Mouse (Mus musculus) stomach, embryonic 14.5 days (tissue): ENCODE data around the gene Mycbp2. TPM values are rescaled to one million over a fixed set of nuclear protein-coding genes. Genes with fewer than 3 reads are reported as not detected.

Experiments used
- ATAC-seq: fragments of 200-750 bp; cut with Nextera tagmentation; 2 replicates; pipeline ENCODE4 v1.8.0; 2017; ENCODE audit warnings: low read depth, moderate TSS enrichment; ENCODE audit not compliant: insufficient number of reproducible peaks, insufficient read depth, low FRiP score
- H3K27ac ChIP-seq: fragments of 300-500 bp; sonication (generic); 2 replicates; pipeline ENCODE4 v1.5.1; 2014; ENCODE audit warnings: mild to moderate bottlenecking, low read length, moderate library complexity, mixed read lengths
- H3K27me3 ChIP-seq: fragments of 300-500 bp; sonication (generic); 2 replicates; pipeline ENCODE4 v1.6.1; 2014; ENCODE audit warnings: low read length, control low read depth, mixed read lengths; ENCODE audit not compliant: control insufficient read depth, insufficient read depth
- H3K36me3 ChIP-seq: fragments of 300-500 bp; sonication (generic); 2 replicates; pipeline ENCODE4 v1.6.1; 2014; ENCODE audit warnings: mild to moderate bottlenecking, control low read depth, low read length, moderate library complexity, mixed read lengths; ENCODE audit not compliant: control insufficient read depth, insufficient read depth
- H3K4me1 ChIP-seq: fragments of 300-500 bp; sonication (generic); 2 replicates; pipeline ENCODE4 v1.6.1; 2014; ENCODE audit warnings: low read length, control low read depth, mixed read lengths; ENCODE audit not compliant: control insufficient read depth, insufficient read depth
- H3K4me2 ChIP-seq: fragments of 300-500 bp; sonication (generic); replicated peaks from 2 replicates; pipeline ENCODE4 v1.6.1; 2014; ENCODE audit warnings: low read depth, low read length, control low read depth
- H3K4me3 ChIP-seq: fragments of 300-500 bp; sonication (generic); 2 replicates; pipeline ENCODE4 v1.5.1; 2014; ENCODE audit warnings: low read depth, low read length, control low read depth
- H3K9ac ChIP-seq: fragments of 300-500 bp; sonication (generic); replicated peaks from 2 replicates; pipeline ENCODE4 v1.6.1; 2014; ENCODE audit warnings: low read depth, mild to moderate bottlenecking, control low read depth, low read length, moderate library complexity, mixed read lengths
- H3K9me3 ChIP-seq: fragments of 300-500 bp; sonication (generic); 2 replicates; pipeline ENCODE4 v1.6.1; 2016; ENCODE audit warnings: low read depth, low read length, control low read depth; ENCODE audit not compliant: control insufficient read depth
- WGBS: fragments of 180-500 bp; shearing (Covaris S2); extraction: QIAGEN DNeasy Blood & Tissue Kit; methylation state at CpG from one replicate; pipeline ENCODE4 v1.1.7; 2014; 5-methylcytosine and 5-hydroxymethylcytosine counted together
- polyA plus RNA-seq: library from polyadenylated mRNA; unstranded; fragments of >200 nt; fragmentation: Nextera tagmentation; extraction: Ambion mirVana; gene quantifications from 2 replicates; pipeline ENCODE4 v1.2.1, GENCODE M21; 2014

Mycbp2 gene
- polyA plus RNA-seq, 1 experiment from 2014 or later = 37.8 TPM

GRCm38 (mm10) chr14:103106301-103106700 lies 240.3 kb downstream of the Mycbp2 start:
- no peak overlapping the region for H3K9ac ChIP-seq
- H3K4me2 ChIP-seq = no peak overlapping the region
- WGBS = 78% methylated on average over 2 of the region's 2 CpGs
- H3K4me1 ChIP-seq = no peaks in the 10 kb centered on the region
- no peak overlapping the region for H3K27ac ChIP-seq
- ATAC-seq = no peak
- H3K9me3 ChIP-seq = no peaks in the 10 kb centered on the region
- no peaks in the 10 kb centered on the region for H3K27me3 ChIP-seq
- H3K36me3 ChIP-seq = no peaks in the 10 kb centered on the region
- H3K4me3 ChIP-seq = no peak overlapping the region

GRCm38 (mm10) chr14:103102731-103103335 lies 243.8 kb downstream of the Mycbp2 start:
- Histone ChIP-seq H3K4me2 (no peak overlapping the region), H3K27me3 (no peaks in the 10 kb centered on the region), H3K4me1 (peaks cover 5% of the 10 kb centered on the region; the same call in 1 of the 2 replicates), H3K9ac (no peak overlapping the region), H3K36me3 (no peaks in the 10 kb centered on the region), H3K9me3 (no peaks in the 10 kb centered on the region), H3K4me3 (no peak overlapping the region), H3K27ac (no peak overlapping the region)
- no peak for ATAC-seq
- 53% methylated on average over 10 of the region's 10 CpGs for WGBS

DNA sequence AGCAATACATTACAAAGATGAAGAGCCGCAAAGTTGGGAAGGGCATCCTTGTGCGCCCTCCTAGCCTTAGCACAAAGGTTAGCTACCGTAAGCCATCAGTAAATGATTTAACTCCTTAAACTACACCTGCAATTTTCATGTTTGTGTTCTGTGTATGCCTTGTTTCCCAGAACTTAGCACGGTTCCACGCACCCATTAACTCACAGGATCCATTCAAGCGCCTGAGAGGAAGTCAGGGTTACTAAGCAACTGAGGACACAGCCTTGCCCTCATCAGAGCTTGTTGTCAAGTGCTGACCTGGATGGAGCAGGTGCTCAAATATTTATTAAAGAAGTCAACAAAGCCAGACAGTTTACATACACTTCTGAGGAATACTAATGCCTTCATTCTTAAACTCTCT lies 244.4 kb downstream of the Mycbp2 start:
- ATAC-seq = no peak
- WGBS = 49% methylated on average over 6 of the region's 6 CpGs
- no peak overlapping the region for H3K27ac ChIP-seq

DNA sequence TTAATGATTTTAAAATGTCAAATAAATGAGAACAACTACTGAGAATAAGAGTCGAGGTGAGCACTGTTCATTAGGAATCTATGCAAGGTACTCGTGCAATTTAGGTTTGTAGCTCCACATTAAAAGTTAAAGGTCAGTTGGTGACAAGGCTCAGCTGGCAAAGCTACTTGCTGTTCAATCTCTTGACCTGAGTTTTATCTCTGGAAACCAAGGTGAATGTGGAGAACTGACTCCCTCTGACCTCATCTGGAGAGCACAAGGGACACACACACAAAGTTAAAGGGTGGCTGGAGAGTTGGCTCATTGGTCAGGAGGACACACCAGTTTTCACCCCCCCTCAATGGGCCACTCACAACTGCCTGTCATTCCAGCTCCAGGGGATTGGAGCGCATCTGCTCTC lies 245.4 kb downstream of the Mycbp2 start:
- WGBS = 51% methylated on average over 3 of the region's 3 CpGs
- no peak overlapping the region for H3K27ac ChIP-seq
- no peaks in the 10 kb centered on the region for H3K9me3 ChIP-seq
- no peaks in the 10 kb centered on the region for H3K36me3 ChIP-seq
- H3K9ac ChIP-seq = no peak overlapping the region
- H3K4me1 ChIP-seq = peaks cover 9% of the 10 kb centered on the region; the same call in 1 of the 2 replicates
- no peak overlapping the region for H3K4me3 ChIP-seq
- H3K27me3 ChIP-seq = no peaks in the 10 kb centered on the region
- no peak overlapping the region for H3K4me2 ChIP-seq
- no peak for ATAC-seq

More for the DNA sequence above, 244.4 kb downstream of the Mycbp2 start:
- H3K4me2 ChIP-seq = no peak overlapping the region
- no peaks in the 10 kb centered on the region for H3K9me3 ChIP-seq
- no peak overlapping the region for H3K4me3 ChIP-seq
- no peak overlapping the region for H3K9ac ChIP-seq
- H3K27me3 ChIP-seq = no peaks in the 10 kb centered on the region
- H3K4me1 ChIP-seq = peaks cover 7% of the 10 kb centered on the region; the same call in 1 of the 2 replicates
- no peaks in the 10 kb centered on the region for H3K36me3 ChIP-seq

- Histone ChIP-seq H3K27ac (no peak overlapping the region; the same call in 1 of the 2 replicates), H3K9ac (no peak overlapping the region), H3K4me1 (peaks cover 9% of the 10 kb centered on the region; the same call in 1 of the 2 replicates), H3K27me3 (no peaks in the 10 kb centered on the region), H3K4me2 (no peak overlapping the region), H3K9me3 (no peaks in the 10 kb centered on the region), H3K36me3 (no peaks in the 10 kb centered on the region), H3K4me3 (no peak overlapping the region; the same call in 1 of the 2 replicates)
- no peak for ATAC-seq
- 73% methylated on average over 13 of the region's 13 CpGs for WGBS
These were observed 246.3 kb downstream of the Mycbp2 start for GRCm38 (mm10) chr14:103100296-103100695.

GRCm38 (mm10) chr14:103099238-103099933 lies 247.2 kb downstream of the Mycbp2 start, which contains the start of gene Fbxl3:
Gene Fbxl3, minus strand, starts transcription at chr14:103099566.
- Histone ChIP-seq H3K9ac (peak within 1 kb of the TSS; percentile 94), H3K27me3 (no peaks in the 10 kb centered on the region), H3K36me3 (no peaks in the 10 kb centered on the region; the same call in 1 of the 2 replicates), H3K4me1 (peaks cover 9% of the 10 kb centered on the region; the same call in 1 of the 2 replicates), H3K27ac (peak within 1 kb of the TSS; percentile 98), H3K4me3 (peak within 1 kb of the TSS; percentile 80), H3K9me3 (no peaks in the 10 kb centered on the region), H3K4me2 (peak within 1 kb of the TSS; percentile 59)
- peak; percentile 93 for ATAC-seq
- 2% methylated on average over 80 of the region's 88 CpGs for WGBS

DNA sequence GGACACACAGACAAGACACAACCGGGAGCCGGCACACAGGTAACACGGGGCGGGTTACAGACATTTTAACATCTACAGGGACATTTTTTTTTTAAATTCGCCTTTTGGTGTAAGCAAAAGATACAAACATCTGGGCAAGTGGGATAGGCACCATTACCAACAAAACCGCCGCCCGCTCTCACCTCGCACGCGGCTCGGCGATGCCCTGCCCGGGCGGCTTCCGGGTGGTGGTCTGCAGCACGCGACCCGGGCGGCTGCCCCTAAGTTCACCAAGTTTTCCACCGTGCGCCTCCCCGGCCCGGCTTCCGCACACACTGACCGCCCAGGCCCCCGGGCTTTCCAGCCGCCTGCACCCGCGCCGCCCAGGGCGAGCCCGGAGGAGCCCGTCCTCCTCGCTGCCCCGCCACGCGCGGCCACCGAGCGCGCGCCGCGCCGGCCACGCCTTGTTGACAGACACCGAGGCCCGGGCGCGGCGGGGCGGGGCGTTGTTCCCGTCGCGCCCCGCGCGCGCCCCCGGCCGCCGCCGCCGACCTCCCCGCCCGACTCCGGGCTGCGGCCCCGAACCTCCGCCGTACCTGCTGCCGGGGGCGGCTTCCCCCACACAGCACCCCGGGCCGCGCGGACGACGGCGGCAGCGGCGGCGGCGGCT lies 247.9 kb downstream of the Mycbp2 start:
- H3K4me2 ChIP-seq = peak overlapping the region; percentile 59
- H3K9me3 ChIP-seq = no peaks in the 10 kb centered on the region
- H3K36me3 ChIP-seq = peaks cover under 1% of the 10 kb centered on the region; the same call in 1 of the 2 replicates
- peak; percentile 81 for ATAC-seq
- H3K9ac ChIP-seq = peak overlapping the region; percentile 94
- under 1% methylated on average over 64 of the region's 86 CpGs for WGBS
- H3K27ac ChIP-seq = peak overlapping the region; percentile 98
- H3K4me1 ChIP-seq = peaks cover 12% of the 10 kb centered on the region; the same call in 1 of the 2 replicates
- H3K27me3 ChIP-seq = no peaks in the 10 kb centered on the region
- H3K4me3 ChIP-seq = peak overlapping the region; percentile 80

- WGBS = under 1% methylated on average over 2 of the region's 2 CpGs
- peaks cover 16% of the 10 kb centered on the region; the same call in 1 of the 2 replicates for H3K4me1 ChIP-seq
- H3K27me3 ChIP-seq = no peaks in the 10 kb centered on the region
- peak overlapping the region; percentile 80 for H3K4me3 ChIP-seq
- no peak for ATAC-seq
- peak overlapping the region; percentile 59 for H3K4me2 ChIP-seq
- peak overlapping the region; percentile 94; the same call in 1 of the 2 replicates for H3K9ac ChIP-seq
- H3K9me3 ChIP-seq = no peaks in the 10 kb centered on the region
- peaks cover 2% of the 10 kb centered on the region; the same call in 1 of the 2 replicates for H3K36me3 ChIP-seq
- H3K27ac ChIP-seq = peak overlapping the region; percentile 98; the same call in 1 of the 2 replicates
These were observed 248.4 kb downstream of the Mycbp2 start for GRCm38 (mm10) chr14:103098213-103098586.
